Mouse (Mus musculus) spleen, embryonic (tissue): Measurements from ENCODE around the gene Extl1.
"Not testable (repeated sequence)": the region's sequence is repeated elsewhere in the genome, so short reads cannot be mapped to it uniquely, and the experiment has no call there.

Source experiments
- CTCF ChIA-PET: fragments of 350-600 bp; sonication (Branson Sonifier 250); formaldehyde crosslinking; loops from one replicate; lab custom pipeline; 2022; lab: Charles Lee

The Extl1 gene

DNA sequence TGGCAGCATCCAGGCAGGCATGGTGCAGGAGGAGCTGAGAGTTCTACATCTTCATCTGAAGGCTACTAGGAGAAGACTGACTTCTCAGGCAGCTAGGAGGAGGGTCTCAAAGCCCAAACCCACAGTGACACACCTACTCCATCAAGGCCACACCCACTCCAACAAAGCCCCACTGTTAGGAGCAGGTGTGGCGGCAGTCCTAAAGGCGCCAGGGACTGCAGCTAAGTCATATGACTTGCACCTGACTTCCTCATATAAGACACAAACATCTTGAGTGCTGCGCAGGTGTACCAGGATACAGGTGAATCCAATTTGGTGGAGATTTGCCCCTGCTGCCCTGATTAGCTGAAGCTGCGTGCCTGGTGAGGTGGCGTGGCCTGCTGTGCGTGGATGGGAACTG lies at the start of gene Extl1:
Gene Extl1, minus strand, starts transcription at position 101 of the 400 bp plus-strand sequence.
- CTCF ChIA-PET = not testable (repeated sequence)

DNA sequence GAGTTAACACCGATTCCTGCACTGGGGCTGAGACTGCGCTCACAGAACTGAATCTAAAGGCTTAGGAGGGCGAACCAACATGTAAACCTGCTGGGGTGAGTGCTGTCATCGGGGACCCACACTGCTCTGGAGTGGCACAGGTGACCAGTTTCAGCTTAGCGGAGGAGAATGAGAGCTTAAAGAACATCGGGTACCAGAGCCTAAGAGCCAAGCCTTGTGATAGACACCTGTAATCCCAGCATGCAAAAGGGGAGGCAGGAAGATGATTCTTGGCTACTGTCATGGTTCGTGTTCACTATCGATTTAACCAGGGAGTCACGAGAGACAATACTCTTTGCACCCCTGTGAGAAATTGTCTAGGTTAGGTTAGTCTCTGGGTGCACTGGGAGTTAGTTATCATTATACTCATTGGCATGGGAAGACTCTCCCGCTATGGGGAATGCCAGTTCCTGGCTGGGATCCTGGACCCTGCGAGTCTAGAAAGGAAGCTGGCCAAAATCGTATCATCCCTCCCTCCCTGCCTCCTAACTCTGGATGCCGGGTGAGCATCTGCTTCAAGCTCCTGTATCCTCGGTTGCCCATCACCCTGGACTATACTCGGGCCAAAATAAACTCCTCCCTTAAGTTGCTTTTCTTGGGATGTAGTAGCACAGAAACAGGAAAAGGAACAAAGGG lies 49.2 kb upstream of the Extl1 start:
- CTCF ChIA-PET = no interaction called here

- CTCF ChIA-PET = no interaction called here
These were observed 46.8 kb upstream of the Extl1 start for GRCm38 (mm10) chr4:134430381-134431004.

DNA sequence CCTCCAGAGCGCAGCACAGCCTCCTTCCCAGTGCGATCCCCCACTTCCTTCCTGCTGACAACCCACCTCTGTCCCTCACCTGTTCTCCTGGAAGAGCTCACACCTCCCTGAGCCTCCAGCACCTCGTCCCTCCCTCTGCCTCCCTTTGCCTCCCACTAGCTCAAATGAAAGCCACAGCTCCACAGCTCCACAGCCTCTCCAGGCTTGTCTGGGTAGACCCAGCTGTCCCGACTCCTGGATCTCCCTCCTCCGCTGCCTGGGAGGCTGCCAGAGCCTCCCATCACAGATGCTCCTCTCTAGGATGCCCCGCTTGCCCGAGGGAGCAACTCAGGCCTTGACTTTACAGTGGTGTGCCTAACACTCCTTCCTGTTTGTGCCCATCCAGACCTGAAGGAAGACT lies 41.4 kb upstream of the Extl1 start:
- CTCF ChIA-PET = no interaction called here

DNA sequence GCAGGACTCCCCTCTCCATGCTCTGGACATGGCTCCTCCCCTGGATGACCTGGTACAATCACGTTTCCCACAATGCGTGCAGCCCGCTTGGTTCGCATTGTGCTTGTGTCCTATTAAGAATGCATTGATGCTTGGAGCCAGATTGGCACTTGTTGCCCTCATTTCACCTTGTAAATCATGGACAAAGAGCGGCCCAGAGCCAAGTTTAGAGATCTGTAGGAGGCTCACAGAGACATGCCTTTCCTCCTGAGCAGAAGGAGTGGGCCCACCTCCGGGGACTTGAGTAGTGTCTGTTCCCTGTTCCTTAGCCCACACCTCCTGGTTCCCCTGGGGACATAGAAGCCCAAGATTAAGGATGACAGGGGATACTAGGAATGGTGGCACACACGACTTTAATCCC lies 40.3 kb upstream of the Extl1 start:
- CTCF ChIA-PET = no interaction called here

DNA sequence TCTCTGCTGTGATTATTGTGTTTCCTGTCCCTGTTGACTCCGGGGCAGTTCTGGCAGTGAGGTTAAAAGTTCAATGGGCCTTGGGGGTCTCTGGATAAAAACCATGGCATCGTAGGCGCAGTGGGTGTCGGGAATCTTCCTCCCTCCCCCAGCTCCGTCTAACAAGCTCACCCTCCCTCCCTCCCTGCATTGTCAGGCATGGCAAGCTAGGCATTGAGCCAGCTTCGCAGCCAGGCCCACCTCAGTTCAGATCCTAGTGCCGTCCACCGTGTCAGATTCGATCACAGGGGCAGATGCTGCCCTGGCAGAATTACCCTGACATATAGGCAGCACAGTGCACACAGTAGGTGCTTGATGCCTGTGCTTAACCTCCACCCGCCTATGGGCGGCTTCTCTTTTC lies 38.3 kb upstream of the Extl1 start:
- CTCF ChIA-PET = no interaction called here

GRCm38 (mm10) chr4:134417111-134417510 lies 33.5 kb upstream of the Extl1 start:
- CTCF ChIA-PET = no interaction called here

DNA sequence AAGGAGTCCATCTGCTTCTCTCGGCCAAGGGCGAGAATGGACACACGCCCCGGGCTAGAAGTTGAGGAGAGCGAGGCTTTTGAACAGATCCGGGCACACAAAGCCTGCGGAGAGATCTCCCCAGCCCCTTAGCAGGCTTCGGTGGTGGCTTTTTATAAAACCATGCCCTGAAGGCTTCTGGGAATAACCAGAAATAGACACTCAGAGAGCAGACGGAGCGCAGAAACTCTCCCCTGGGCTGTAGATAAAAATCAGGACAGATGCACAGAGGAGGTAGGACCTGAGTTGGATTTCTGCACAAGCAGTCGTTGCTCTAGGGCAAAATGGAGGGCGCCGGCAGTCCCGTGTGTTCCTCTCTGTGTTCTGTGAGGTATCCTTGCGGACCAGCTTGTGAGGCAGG lies 33.0 kb upstream of the Extl1 start:
- CTCF ChIA-PET = no interaction called here

- CTCF ChIA-PET = no interaction called here
These were observed 32.5 kb upstream of the Extl1 start for GRCm38 (mm10) chr4:134416177-134416576.

DNA sequence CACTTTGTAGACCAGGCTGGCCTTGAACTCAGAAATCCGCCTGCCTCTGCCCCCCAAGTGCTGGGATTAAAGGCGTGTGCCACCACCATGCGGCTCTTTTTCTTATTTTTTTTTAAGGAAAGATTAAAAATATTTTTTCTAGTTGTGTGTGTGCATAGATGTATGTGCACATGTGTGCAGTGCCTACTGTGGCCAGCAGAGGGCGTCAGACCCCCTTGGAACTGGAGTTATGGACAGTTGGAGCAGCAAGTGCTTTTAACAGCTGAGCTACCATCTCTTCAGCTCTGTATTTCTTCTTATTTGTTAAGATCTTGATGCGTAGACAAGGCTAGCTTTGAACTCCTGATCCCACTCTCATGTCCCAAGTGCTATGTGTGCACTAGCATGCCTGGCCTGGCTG lies 25.6 kb upstream of the Extl1 start:
- CTCF ChIA-PET = interaction anchor here (0.7 kb wide), 1 partner anchor 11 kb away, joined by 3 read pairs; no protein-coding TSS in a partner anchor

DNA sequence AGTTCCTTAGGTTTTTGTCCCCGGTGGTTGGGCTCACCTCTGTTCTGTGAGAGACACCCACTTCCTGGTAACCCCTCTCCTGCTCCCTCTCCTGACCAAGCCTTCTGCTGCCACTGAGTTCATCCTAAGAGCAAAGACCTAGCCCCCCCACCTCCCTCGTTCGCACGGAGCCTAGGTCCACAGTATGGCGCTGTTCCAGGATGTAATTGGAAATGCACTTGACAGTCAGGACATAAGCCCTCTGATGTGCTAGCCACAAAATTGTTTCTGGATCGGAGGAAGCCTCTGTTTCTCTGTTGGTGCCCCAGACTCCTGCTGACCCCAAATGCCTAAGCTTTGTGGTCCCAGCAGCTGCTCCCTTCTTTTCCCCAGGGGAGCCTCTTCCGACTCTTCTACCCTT lies 20.1 kb upstream of the Extl1 start:
- CTCF ChIA-PET = no interaction called here

GRCm38 (mm10) chr4:134402571-134403262 lies 19.1 kb upstream of the Extl1 start:
- CTCF ChIA-PET = no interaction called here

DNA sequence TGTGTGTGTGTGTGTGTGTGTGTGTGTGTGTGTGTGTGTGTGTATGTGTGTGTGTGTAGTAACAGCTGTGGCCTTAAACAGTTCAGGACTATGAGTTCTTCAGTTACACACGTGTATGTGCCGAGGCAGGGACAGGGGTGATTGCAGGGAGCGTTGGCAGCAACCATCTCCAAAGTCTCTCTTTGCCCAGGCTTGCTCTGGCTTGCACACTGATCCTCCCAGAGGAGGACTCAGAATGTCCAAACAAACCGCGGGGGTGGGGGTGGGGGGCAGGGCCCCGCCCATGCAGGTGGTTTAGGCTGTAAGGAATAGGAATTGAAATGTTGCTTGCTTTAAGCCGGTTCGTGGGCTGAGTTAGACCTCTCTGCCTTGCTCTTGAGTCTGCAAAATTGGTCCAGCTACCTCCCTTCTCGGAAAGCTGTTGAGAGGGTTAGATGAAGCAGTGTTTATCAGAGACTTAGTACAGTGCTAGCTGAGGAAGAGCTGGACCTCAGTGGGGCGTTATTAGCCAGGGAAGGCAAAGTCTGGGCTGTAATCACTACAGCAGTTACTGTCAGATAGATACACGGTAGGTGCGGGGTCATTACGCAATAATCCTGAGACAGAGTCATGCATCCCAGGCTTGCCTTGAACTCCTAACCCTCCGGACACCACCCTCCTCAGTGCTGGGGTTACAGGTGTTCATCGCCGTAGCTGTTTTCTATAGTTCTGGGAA lies 18.4 kb upstream of the Extl1 start:
- CTCF ChIA-PET = no interaction called here

DNA sequence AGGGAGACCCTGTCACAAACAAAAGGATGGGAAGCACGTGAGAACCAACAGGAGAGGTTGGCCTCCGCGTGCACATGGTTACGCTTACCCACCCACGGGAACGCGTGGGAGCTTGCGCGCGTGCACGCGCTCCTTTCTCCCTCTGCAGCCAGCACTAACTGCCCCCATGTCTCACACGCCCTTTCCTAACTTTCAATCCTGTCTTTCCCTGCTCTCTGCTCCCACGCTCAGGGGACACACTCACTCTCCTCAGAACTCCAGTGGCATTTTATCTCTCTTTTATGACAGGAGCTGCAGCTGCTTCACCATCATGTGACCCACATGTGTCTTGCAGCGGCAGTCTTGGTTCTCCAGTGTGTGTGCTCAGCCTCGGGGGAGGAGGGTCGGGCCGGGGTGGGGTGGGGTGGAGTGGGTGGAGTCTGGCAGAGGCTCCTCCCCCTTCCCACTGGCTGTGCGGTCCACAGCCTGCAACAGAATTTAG lies 17.6 kb upstream of the Extl1 start:
- CTCF ChIA-PET = no interaction called here

- CTCF ChIA-PET = interaction anchor here (0.6 to 0.7 kb wide), 3 partner anchors 46 to 67 kb away, joined by 3 to 6 read pairs (median 3); no protein-coding TSS in a partner anchor
These were observed 16.6 kb upstream of the Extl1 start for GRCm38 (mm10) chr4:134400206-134400605.

GRCm38 (mm10) chr4:134397732-134398131 lies 14.1 kb upstream of the Extl1 start:
- CTCF ChIA-PET = no interaction called here

DNA sequence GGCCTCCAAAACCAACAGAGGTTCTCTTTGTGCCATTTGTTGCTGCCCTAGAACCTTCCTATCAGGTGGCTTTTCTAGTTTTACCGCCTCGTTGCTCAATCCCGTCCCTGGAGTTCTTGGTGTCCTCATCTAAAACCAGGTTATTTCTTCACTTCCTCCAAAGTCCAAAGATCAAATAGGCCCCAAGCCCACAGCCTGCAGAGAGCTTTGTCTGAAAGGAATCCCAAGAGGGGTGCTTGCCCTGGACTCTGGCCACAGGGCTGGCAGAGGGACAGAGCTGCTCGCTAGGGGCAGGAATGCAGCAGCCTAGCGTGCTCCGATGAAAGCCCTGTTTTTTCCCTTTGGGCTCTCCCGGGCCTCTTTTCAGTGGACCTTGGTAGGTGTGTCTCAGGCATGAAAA lies 13.5 kb upstream of the Extl1 start:
- CTCF ChIA-PET = no interaction called here

DNA sequence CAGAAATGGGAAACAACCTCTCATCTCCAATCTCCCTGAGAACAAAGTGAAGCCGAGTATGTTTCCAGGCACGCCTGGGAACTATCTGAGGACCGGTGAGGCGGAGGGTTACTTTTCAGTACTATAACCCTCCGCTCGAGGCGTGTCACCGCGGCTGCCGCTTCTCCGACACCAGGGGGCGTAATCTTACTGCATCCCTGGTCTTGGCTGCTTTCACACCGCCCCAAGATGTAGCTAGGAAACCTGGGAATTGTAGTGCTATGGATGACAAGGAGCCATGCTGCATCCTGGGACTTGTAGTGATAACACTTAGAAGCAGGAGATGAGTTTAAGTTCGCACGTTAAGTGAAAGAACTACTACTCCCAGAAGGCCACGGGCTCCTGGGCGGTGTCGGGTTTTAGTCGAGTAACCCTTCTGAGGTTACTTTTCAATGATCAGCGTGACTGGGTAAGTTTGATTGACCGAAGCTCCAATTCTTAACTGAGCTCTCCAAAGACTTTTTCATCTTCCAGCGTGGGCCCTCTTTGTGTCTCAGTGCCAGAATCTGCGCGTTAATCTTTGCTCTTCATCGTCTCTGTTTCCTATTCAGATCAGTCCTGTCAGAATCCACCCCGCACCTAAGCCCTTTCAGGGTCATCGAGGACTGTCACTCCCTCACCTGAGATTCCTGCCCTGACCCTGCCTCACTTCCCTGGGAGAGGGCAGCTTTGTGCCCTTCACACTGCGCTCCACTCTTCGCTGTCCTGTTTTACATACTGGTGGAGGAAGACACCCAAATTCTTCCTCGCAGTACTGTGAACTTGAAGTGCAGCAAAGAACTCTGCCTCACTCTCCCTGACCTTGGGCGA lies 12.6 kb upstream of the Extl1 start, which contains the start of gene Pafah2:
Gene Pafah2, plus strand, starts transcription at position 344 of the 849 bp plus-strand sequence.
- CTCF ChIA-PET = interaction anchor here (0.7 to 0.9 kb wide), 2 partner anchors 82 to 139 kb away, joined by 3 read pairs; no protein-coding TSS in a partner anchor

GRCm38 (mm10) chr4:134395142-134395541 lies 11.5 kb upstream of the Extl1 start:
- CTCF ChIA-PET = interaction anchor here (0.7 to 1.2 kb wide), 2 partner anchors 138 to 139 kb away, joined by 3 read pairs; no protein-coding TSS in a partner anchor

- CTCF ChIA-PET = interaction anchor here (0.6 kb wide), 1 partner anchor 143 kb away, joined by 5 read pairs; no protein-coding TSS in a partner anchor
These were observed 9.4 kb upstream of the Extl1 start for GRCm38 (mm10) chr4:134393026-134393425.
